Mouse (Mus musculus) testis, adult 2 months (tissue): ENCODE results near the gene Slc2a6.

Experiments used
- CTCF ChIP-seq: fragments of 200-500 bp; IDR thresholded peaks from 2 replicates; pipeline ENCODE4 v1.5.1; 2012; ENCODE audit warnings: low read depth, mild to moderate bottlenecking, inconsistent platforms, low read length, moderate library complexity; ENCODE audit not compliant: control insufficient read depth, insufficient read depth, insufficient replicate concordance
- POLR2A ChIP-seq: fragments of 200-500 bp; IDR thresholded peaks from 2 replicates; pipeline ENCODE4 v1.6.1; 2012; ENCODE audit warnings: low read depth, mild to moderate bottlenecking, inconsistent platforms, low read length, moderate library complexity; ENCODE audit not compliant: control insufficient read depth

DNA sequence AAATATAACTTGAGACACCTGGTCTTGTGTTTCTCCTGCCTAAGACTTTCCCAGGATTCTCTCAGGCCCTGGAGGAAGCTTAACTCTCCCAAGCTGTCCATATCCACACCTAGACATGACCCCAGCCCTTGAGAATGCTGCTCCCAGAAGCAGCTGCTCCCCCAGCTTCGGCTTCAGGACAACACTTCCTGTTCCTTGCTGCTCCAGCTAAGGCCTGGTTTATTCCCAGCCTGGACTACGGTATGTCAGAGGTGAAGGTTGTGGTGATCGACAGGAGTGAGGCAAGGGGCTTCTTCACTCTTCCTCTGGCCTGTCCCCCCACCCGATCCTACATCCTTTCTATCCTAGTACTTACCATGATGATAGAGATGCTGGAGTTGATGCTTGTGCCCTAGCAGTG is 45.6 kb upstream of the Slc2a6 start:
- TF ChIP-seq POLR2A (no peak), CTCF (no peak)
